Mouse (Mus musculus) liver, embryonic 14.5 days (tissue): ENCODE data around the gene Hist1h1d.

Source experiments
- CTCF ChIP-seq: IDR thresholded peaks from 2 replicates; pipeline ENCODE4 v1.5.1; 2016; ENCODE audit warnings: antibody characterized with exemption, low read depth, control low read depth
- EP300 ChIP-seq: IDR thresholded peaks from 2 replicates; pipeline ENCODE4 v1.6.1; 2016; ENCODE audit warnings: antibody characterized with exemption, low read depth

DNA sequence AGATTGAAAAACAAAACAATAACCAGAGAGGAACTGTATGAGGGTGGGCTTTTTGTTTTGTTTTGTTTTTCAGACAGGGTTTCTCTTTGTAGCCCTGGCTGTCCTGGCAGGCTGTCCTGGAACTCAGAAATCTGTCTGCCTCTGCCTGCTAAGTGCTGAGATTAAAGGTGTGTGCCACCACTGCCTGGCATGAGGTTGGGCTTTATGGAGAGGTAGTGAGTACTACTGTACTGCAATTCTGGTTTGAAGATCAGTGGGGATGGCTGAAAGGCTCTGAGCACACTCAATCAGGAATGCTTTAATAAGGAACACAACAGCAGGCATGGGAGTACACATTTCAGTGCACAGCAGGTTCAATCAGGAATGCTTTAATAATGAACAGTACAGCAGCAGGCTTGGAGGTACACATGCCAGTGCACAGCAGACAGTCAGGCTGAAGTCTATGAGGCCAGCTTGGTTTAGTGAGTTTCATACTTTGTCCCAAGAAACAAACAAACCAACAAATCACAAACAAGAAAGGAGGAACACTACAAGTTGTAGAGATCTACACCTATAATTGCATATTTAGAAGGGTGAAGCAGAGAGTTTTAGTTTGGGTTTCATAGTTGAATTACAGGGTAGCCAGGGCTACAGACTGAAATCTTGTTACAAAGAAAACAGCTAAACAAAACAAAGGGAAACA lies 30.5 kb downstream of the Hist1h1d start:
- TF ChIP-seq CTCF (no peak), EP300 (no peak)
